In the genomic region with DNA sequence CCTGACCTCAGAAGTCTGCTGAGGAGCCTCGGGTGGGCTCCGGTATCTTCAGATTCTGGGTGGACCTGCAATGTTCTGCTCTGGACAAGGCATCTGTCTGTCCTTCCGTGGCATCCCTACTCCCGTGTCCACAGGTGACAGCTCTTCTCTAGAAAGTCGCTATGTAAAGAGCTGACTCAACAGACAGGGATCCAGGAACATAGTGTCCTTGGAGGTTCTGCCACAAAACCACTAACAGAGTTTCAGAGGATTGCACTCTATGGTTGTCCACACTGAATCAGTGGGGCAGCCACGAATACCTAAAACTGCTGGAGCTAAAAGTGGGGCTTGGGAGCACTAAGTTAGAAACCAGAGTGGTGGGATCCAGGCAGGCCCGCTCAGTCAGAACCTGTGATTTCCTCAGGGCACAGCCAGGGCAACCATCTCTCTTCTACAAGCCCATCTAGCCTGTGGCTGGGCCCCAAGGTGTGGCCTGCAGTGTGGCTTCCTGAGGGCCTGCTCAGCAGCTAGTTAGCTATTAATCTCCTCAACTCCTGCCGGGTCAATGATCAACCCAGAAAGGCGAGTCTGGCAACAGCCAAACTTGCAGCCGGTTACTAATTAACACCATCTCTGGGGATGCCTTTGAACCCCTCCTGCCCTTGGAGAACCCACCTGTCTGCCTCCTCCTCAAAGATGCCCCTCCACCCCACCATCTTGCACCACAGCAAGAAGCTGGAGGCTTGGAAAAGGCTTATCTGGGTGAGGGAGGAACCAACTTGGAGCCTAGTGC, we compare ENCODE assay signal across 8 mouse cellular contexts. TPM values are rescaled to one million over a fixed set of nuclear protein-coding genes. Genes with fewer than 3 reads are reported as not detected.
A peak's percentile ranks its signal among the peaks of the same experiment; 100 is the strongest.
DNase-seq lines count a peak whose midpoint lies in the region; ATAC-seq and TF ChIP-seq lines count a peak whose summit lies in the region.

No protein-coding gene starts in this region.

- peak overlapping the region; percentile 42; the same call in 1 of the 2 replicates for H3K9ac ChIP-seq in CH12.LX (ENCODE audit: insufficient read depth, low read depth)
- H3K9ac ChIP-seq in kidney, embryonic 16.5 days (replicated peaks; ENCODE audit: low read length), result peak overlapping the region; percentile 18; the same call in 1 of the 2 replicates
- H3K9ac ChIP-seq in lung, embryonic 16.5 days (ENCODE audit: low read length), result peak overlapping the region; percentile 34; the same call in 1 of the 2 replicates

- dilution Hi-C loops in CH12.LX (cut with MboI; ENCODE audit: extremely low pct_ligation_motif_present, extremely low pct_unique_long_range_greater_than_20kb, low sequenced_read_pairs), result no loop called here

- in situ Hi-C loops in CH12.LX (cut with MboI; ENCODE audit: low pct_ligation_motif_present, low pct_unique_long_range_greater_than_20kb, low sequenced_read_pairs), result no loop called here

- H3K4me1 ChIP-seq in CH12.LX (ENCODE audit: control insufficient read depth in 1 of 2, insufficient read depth in 2 of 2), result peaks cover 50 to 66% of the 10 kb centered on the region in 2 experiments
- peaks cover 51% of the 10 kb centered on the region for H3K4me1 ChIP-seq in bone marrow macrophage, adult 2 months (ENCODE audit: control insufficient read depth, insufficient read depth, low read length)
- H3K4me1 ChIP-seq in kidney, embryonic 16.5 days (ENCODE audit: insufficient read depth, low read length), result peaks cover 62% of the 10 kb centered on the region
- peaks cover 45% of the 10 kb centered on the region for H3K4me1 ChIP-seq in lung, embryonic 16.5 days (replicated peaks; ENCODE audit: control insufficient read depth, insufficient read depth, low read length)

- intact Hi-C loops in left cerebral cortex, postnatal 10 days (cut with DNase I), result no loop called here
- intact Hi-C loops in heart, postnatal 14 days (cut with DNase I), result no loop called here

- TF ChIP-seq CTCF in CH12.LX (conservative IDR thresholded peaks at IDR 0.05 in 1 of 2, IDR thresholded peaks at IDR 0.05 in 1 of 2; ENCODE audit: low read depth in 2 of 2, low read length in 2 of 2), result no peak
- 0 out of 2 replicates have a peak, but pooled peaks have one; percentile 11 for TF ChIP-seq CTCF in bone marrow macrophage, adult 2 months (IDR thresholded peaks at IDR 0.05; ENCODE audit: low read depth, low read length)

- no peak for TF ChIP-seq RAD21 in CH12.LX (IDR thresholded peaks at IDR 0.05; ENCODE audit: low read depth, low read length)

- TF ChIP-seq EP300 in CH12.LX (IDR thresholded peaks at IDR 0.05; ENCODE audit: low read length), result no peak

- WGBS in kidney, embryonic 16.5 days, result 62% methylated on average over 10 of the region's 10 CpGs
- 57% methylated on average over 10 of the region's 10 CpGs for WGBS in lung, embryonic 16.5 days

- H3K4me3 ChIP-seq in CH12.LX (replicated peaks in 1 of 3; ENCODE audit: low read depth in 2 of 3, low read length in 2 of 3, poor library complexity in 1 of 3), result no peak overlapping the region
- no peak overlapping the region for H3K4me3 ChIP-seq in bone marrow macrophage, adult 2 months (ENCODE audit: insufficient read depth, low read length)
- H3K4me3 ChIP-seq in kidney, embryonic 16.5 days (ENCODE audit: low read length), result no peak overlapping the region
- H3K4me3 ChIP-seq in lung, embryonic 16.5 days (ENCODE audit: low read length), result no peak overlapping the region

- peak overlapping the region; percentile 83; the same call in 1 of the 2 replicates for H3K4me2 ChIP-seq in CH12.LX (ENCODE audit: insufficient read depth, low read depth, poor library complexity, severe bottlenecking)
- H3K4me2 ChIP-seq in kidney, embryonic 16.5 days (replicated peaks; ENCODE audit: low read depth, low read length), result no peak overlapping the region; the same call in 1 of the 2 replicates
- no peak overlapping the region for H3K4me2 ChIP-seq in lung, embryonic 16.5 days (ENCODE audit: low read depth, low read length)

- no peak for TF ChIP-seq POLR2A in CH12.LX (IDR thresholded peaks at IDR 0.05; ENCODE audit: low read depth, low read length)
- TF ChIP-seq POLR2A in bone marrow macrophage, adult 2 months (IDR thresholded peaks at IDR 0.05; ENCODE audit: borderline replicate concordance, low read depth, low read length), result no peak

- H3K27ac ChIP-seq in CH12.LX (ENCODE audit: insufficient read depth, low read depth), result peak overlapping the region; percentile 96
- H3K27ac ChIP-seq in bone marrow macrophage, adult 2 months (ENCODE audit: insufficient read depth, low read depth, low read length), result peak overlapping the region; percentile 98; the same call in 1 of the 2 replicates
- H3K27ac ChIP-seq in kidney, embryonic 16.5 days (ENCODE audit: low read length), result peak overlapping the region; percentile 91
- peak overlapping the region; percentile 87 for H3K27ac ChIP-seq in lung, embryonic 16.5 days (ENCODE audit: low read length)

- peaks cover 5% of the 10 kb centered on the region; the same call in 1 of the 2 replicates for H3K79me2 ChIP-seq in CH12.LX (replicated peaks; ENCODE audit: control insufficient read depth, extremely low read depth, insufficient read depth, poor library complexity, severe bottlenecking)

- peak; percentile 68 for ATAC-seq in kidney, embryonic 16.5 days (ENCODE audit: low FRiP score, low TSS enrichment)
- peak; percentile 72 for ATAC-seq in lung, embryonic 16.5 days (ENCODE audit: low read depth)

- H3K27me3 ChIP-seq in CH12.LX (replicated peaks), result no peaks in the 10 kb centered on the region
- H3K27me3 ChIP-seq in kidney, embryonic 16.5 days (ENCODE audit: insufficient read depth, low read length), result no peaks in the 10 kb centered on the region
- H3K27me3 ChIP-seq in lung, embryonic 16.5 days (ENCODE audit: control insufficient read depth, insufficient read depth, low read depth, low read length), result no peaks in the 10 kb centered on the region

- no peak for DNase-seq in CH12.LX (ENCODE audit: extremely low read depth)
- DNase-seq in left cerebral cortex, postnatal 10 days (ENCODE audit: extremely low spot score in 1 of 2, low spot score in 2 of 2), result no peak
- DNase-seq in embryo, embryonic 9.5 days (ENCODE audit: extremely low spot score), result no peak
- DNase-seq in right cerebral cortex, postnatal 36 days (ENCODE audit: low spot score in 2 of 2), result no peak
- DNase-seq in heart, postnatal 14 days, result no peak

- peaks cover 4% of the 10 kb centered on the region for H3K9me3 ChIP-seq in CH12.LX (replicated peaks; ENCODE audit: low read length)
- H3K9me3 ChIP-seq in kidney, embryonic 16.5 days (ENCODE audit: low read length), result no peaks in the 10 kb centered on the region
- no peaks in the 10 kb centered on the region for H3K9me3 ChIP-seq in lung, embryonic 16.5 days (ENCODE audit: control insufficient read depth, low read length)

- peaks cover 58 to 60% of the 10 kb centered on the region in 2 experiments for H3K36me3 ChIP-seq in CH12.LX (replicated peaks in 1 of 2; ENCODE audit: control insufficient read depth in 1 of 2, insufficient read depth in 1 of 2, low read length in 1 of 2)
- peaks cover 75% of the 10 kb centered on the region for H3K36me3 ChIP-seq in kidney, embryonic 16.5 days (ENCODE audit: insufficient read depth, low read length)
- peaks cover 49% of the 10 kb centered on the region for H3K36me3 ChIP-seq in lung, embryonic 16.5 days (ENCODE audit: control insufficient read depth, insufficient read depth, low read length)

TF ChIP-seq in CH12.LX, 34 proteins besides CTCF, POLR2A, EP300 and RAD21:
- TF ChIP-seq GABPA (IDR thresholded peaks at IDR 0.05; ENCODE audit: insufficient replicate concordance, low read depth, low read length) (no peak), USF2 (conservative IDR thresholded peaks at IDR 0.05; ENCODE audit: low read depth, low read length) (no peak), KAT2A (IDR thresholded peaks at IDR 0.05; ENCODE audit: insufficient replicate concordance, low read length) (no peak), HCFC1 (IDR thresholded peaks at IDR 0.05; ENCODE audit: low read depth, low read length) (no peak), SIN3A (IDR thresholded peaks at IDR 0.05; ENCODE audit: low read length) (no peak), CHD2 (IDR thresholded peaks at IDR 0.05; ENCODE audit: low read length) (no peak), RCOR1 (conservative IDR thresholded peaks at IDR 0.05; ENCODE audit: low read depth, low read length) (no peak)

RNA-seq across cellular contexts. Expression of a gene that starts 34.6 kb away (rescaled TPM):
- total RNA-seq in CH12.LX (2012; rRNA removed) (11.4 and 13.1 TPM in 2 replicates), CH12.LX (2014; rRNA removed) (0.86 and 0.98 TPM in 2 replicates)
- polyA plus RNA-seq in CH12.LX (2012; ENCODE audit: insufficient read length, low read depth), result 2.7 and 3.8 TPM in 2 replicates
- 27.6 and 36.4 TPM in 2 replicates for polyA plus RNA-seq in bone marrow macrophage, adult 2 months (2012; ENCODE audit: insufficient read depth, insufficient read length, missing spikeins)
- polyA plus RNA-seq in kidney, embryonic 16.5 days (2015; fragmentation: Nextera tagmentation; extraction: Ambion mirVana), result 23.7 and 27.0 TPM in 2 replicates
- polyA plus RNA-seq in lung, embryonic 16.5 days (2015; fragmentation: Nextera tagmentation; extraction: Ambion mirVana), result 20.5 and 22.0 TPM in 2 replicates
- total RNA-seq in left cerebral cortex, postnatal 10 days (2021), result 10 to 100 TPM; 26.4 to 30.5 TPM
- 10 to 100 TPM; 43.8 to 49.4 TPM for total RNA-seq in heart, postnatal 14 days (2021)

RNA-seq across cellular contexts. Expression of a gene that starts 36.9 kb away (rescaled TPM):
- total RNA-seq in CH12.LX (2012; rRNA removed) (31.8 and 36.3 TPM in 2 replicates), CH12.LX (2014; rRNA removed) (22.5 and 22.8 TPM in 2 replicates)
- polyA plus RNA-seq in CH12.LX (2012; ENCODE audit: insufficient read length, low read depth), result 28.6 and 38.9 TPM in 2 replicates
- 26.4 and 41.7 TPM in 2 replicates for polyA plus RNA-seq in bone marrow macrophage, adult 2 months (2012; ENCODE audit: insufficient read depth, insufficient read length, missing spikeins)
- polyA plus RNA-seq in kidney, embryonic 16.5 days (2015; fragmentation: Nextera tagmentation; extraction: Ambion mirVana), result 27.6 and 28.6 TPM in 2 replicates
- polyA plus RNA-seq in lung, embryonic 16.5 days (2015; fragmentation: Nextera tagmentation; extraction: Ambion mirVana), result 21.8 and 23.2 TPM in 2 replicates
- total RNA-seq in left cerebral cortex, postnatal 10 days (2021), result 10 to 100 TPM; 43.6 to 46.3 TPM
- total RNA-seq in heart, postnatal 14 days (2021), result 10 to 100 TPM; 37.4 to 40.5 TPM
